Mouse (Mus musculus) MEL (cell line): ENCODE results near the gene Gm26566. TPM values are rescaled to one million over a fixed set of nuclear protein-coding genes. Genes with fewer than 3 reads are reported as not detected.
A peak's percentile ranks its signal among the peaks of the same experiment; 100 is the strongest.

Experiments
- DNase-seq: peaks from one replicate; pipeline ENCODE4 v3.0.0; 2011; ENCODE audit warnings: low read depth, low spot score
- H3K27ac ChIP-seq: 2 replicates; pipeline ENCODE4 v1.5.1; 2012; ENCODE audit warnings: low read depth, mild to moderate bottlenecking, control low read depth, low read length, moderate library complexity; ENCODE audit not compliant: control insufficient read depth
- H3K27me3 ChIP-seq, 2 experiments: fragments of 150-350 bp in 1 of 2; sonication (generic) in 1 of 2; 2 replicates each; pipeline ENCODE4 v1.6.1; 2012; ENCODE audit warnings: low read length in 2 of 2, mild to moderate bottlenecking in 2 of 2, improper control_type of control experiment in 1 of 2, moderate library complexity in 1 of 2; ENCODE audit not compliant: insufficient read depth in 2 of 2, control insufficient read depth in 1 of 2
- H3K36me3 ChIP-seq, 2 experiments: 2 replicates each; pipeline ENCODE4 v1.6.1; 2012 to 2014; ENCODE audit warnings: low read length in 2 of 2, improper control_type of control experiment in 1 of 2, inconsistent platforms in 1 of 2, mild to moderate bottlenecking in 1 of 2; ENCODE audit not compliant: insufficient read depth in 2 of 2, control insufficient read depth in 1 of 2
- H3K4me1 ChIP-seq, 2 experiments: fragments of 150-350 bp in 1 of 2; sonication (generic) in 1 of 2; 2 replicates each; pipeline ENCODE4 v1.6.1; 2012; ENCODE audit warnings: low read length in 2 of 2, improper control_type of control experiment in 1 of 2, mild to moderate bottlenecking in 1 of 2; ENCODE audit not compliant: insufficient read depth in 2 of 2, control insufficient read depth in 1 of 2
- H3K4me3 ChIP-seq, 2 experiments: fragments of 150-350 bp in 1 of 2; sonication (generic) in 1 of 2; 2 replicates each; pipeline ENCODE4 v1.5.1; 2012; ENCODE audit warnings: low read depth in 2 of 2, low read length in 2 of 2, mild to moderate bottlenecking in 2 of 2, moderate library complexity in 2 of 2, control low read depth in 1 of 2, improper control_type of control experiment in 1 of 2; ENCODE audit not compliant: control insufficient read depth in 1 of 2, insufficient read depth in 1 of 2
- H3K79me2 ChIP-seq: 2 replicates; pipeline ENCODE4 v1.6.1; 2012; ENCODE audit warnings: mild to moderate bottlenecking, low read length, moderate library complexity; ENCODE audit not compliant: control insufficient read depth, poor library complexity, insufficient read depth
- H3K9ac ChIP-seq: 2 replicates; pipeline ENCODE4 v1.6.1; 2012; ENCODE audit warnings: low read depth, mild to moderate bottlenecking, control low read depth, low read length, moderate library complexity; ENCODE audit not compliant: control insufficient read depth, poor library complexity, severe bottlenecking
- H3K9me3 ChIP-seq: fragments of 150-350 bp; sonication (generic); replicated peaks from 2 replicates; pipeline ENCODE4 v1.6.1; 2012; ENCODE audit warnings: mild to moderate bottlenecking, low read length, improper control_type of control experiment, moderate library complexity; ENCODE audit not compliant: insufficient read depth
- CHD1 ChIP-seq: IDR thresholded peaks from 2 replicates; pipeline ENCODE4 v1.6.1; 2012; ENCODE audit warnings: low read depth, mild to moderate bottlenecking, inconsistent platforms, low read length, improper control_type of control experiment
- CHD2 ChIP-seq: IDR thresholded peaks from 2 replicates; pipeline ENCODE4 v1.6.1; 2011; ENCODE audit warnings: low read length, improper control_type of control experiment
- CTCF ChIP-seq, 3 experiments: IDR thresholded peaks in 2 of 3; conservative IDR thresholded peaks in 1 of 3; 2 replicates each; pipeline ENCODE4 v1.5.1; 2011 to 2012; ENCODE audit warnings: low read length in 3 of 3, low read depth in 2 of 3, mild to moderate bottlenecking in 2 of 3, improper control_type of control experiment in 1 of 3, inconsistent platforms in 1 of 3, mixed read lengths in 1 of 3, moderate library complexity in 1 of 3; ENCODE audit not compliant: control insufficient read depth in 1 of 3, insufficient read depth in 1 of 3, poor library complexity in 1 of 3, severe bottlenecking in 1 of 3
- ELF1 ChIP-seq: IDR thresholded peaks from 2 replicates; pipeline ENCODE4 v1.6.1; 2014; ENCODE audit warnings: low read depth, mild to moderate bottlenecking, inconsistent platforms, low read length, improper control_type of control experiment, moderate library complexity
- EP300 ChIP-seq, 2 experiments: IDR thresholded peaks; 2 replicates each; pipeline ENCODE4 v1.6.1; 2011; ENCODE audit warnings: improper control_type of control experiment in 2 of 2, low read length in 2 of 2, low read depth in 1 of 2, mild to moderate bottlenecking in 1 of 2
- GABPA ChIP-seq: IDR thresholded peaks from 2 replicates; pipeline ENCODE4 v1.6.1; 2012; ENCODE audit warnings: low read depth, mild to moderate bottlenecking, inconsistent platforms, low read length, improper control_type of control experiment, moderate library complexity
- GATA1 ChIP-seq: IDR thresholded peaks from 2 replicates; pipeline ENCODE4 v1.6.1; 2011; ENCODE audit warnings: low read depth, low read length, improper control_type of control experiment
- HCFC1 ChIP-seq: IDR thresholded peaks from 2 replicates; pipeline ENCODE4 v1.6.1; 2012; ENCODE audit warnings: low read depth, mild to moderate bottlenecking, inconsistent platforms, low read length, improper control_type of control experiment, moderate library complexity
- KAT2A ChIP-seq: conservative IDR thresholded peaks from 2 replicates; pipeline ENCODE4 v1.6.1; 2012; ENCODE audit warnings: low read depth, low read length, improper control_type of control experiment, inconsistent platforms
- MAFK ChIP-seq: IDR thresholded peaks from 2 replicates; pipeline ENCODE4 v1.6.1; 2011; ENCODE audit warnings: low read depth, mild to moderate bottlenecking, low read length, improper control_type of control experiment, borderline replicate concordance
- MAX ChIP-seq: IDR thresholded peaks from 2 replicates; pipeline ENCODE4 v1.6.1; 2011; ENCODE audit warnings: low read length, improper control_type of control experiment
- MAZ ChIP-seq: IDR thresholded peaks from 2 replicates; pipeline ENCODE4 v1.6.1; 2012; ENCODE audit warnings: low read depth, mild to moderate bottlenecking, inconsistent platforms, low read length, improper control_type of control experiment
- MEF2A ChIP-seq: IDR thresholded peaks from 2 replicates; pipeline ENCODE4 v1.6.1; 2014; ENCODE audit warnings: low read depth, mild to moderate bottlenecking, inconsistent platforms, low read length, improper control_type of control experiment; ENCODE audit not compliant: poor library complexity, insufficient replicate concordance, severe bottlenecking; ENCODE audit errors: extremely low read depth
- MYC ChIP-seq: IDR thresholded peaks from 2 replicates; pipeline ENCODE4 v1.6.1; 2011; ENCODE audit warnings: low read depth, mild to moderate bottlenecking, low read length, improper control_type of control experiment, moderate library complexity
- NELFE ChIP-seq: IDR thresholded peaks from 2 replicates; pipeline ENCODE4 v1.6.1; 2011; ENCODE audit warnings: low read depth, low read length, improper control_type of control experiment
- NRF1 ChIP-seq: IDR thresholded peaks from 2 replicates; pipeline ENCODE4 v1.6.1; 2014; ENCODE audit warnings: low read depth, mild to moderate bottlenecking, inconsistent platforms, low read length, improper control_type of control experiment, moderate library complexity; ENCODE audit not compliant: poor library complexity, insufficient read depth, severe bottlenecking
- POLR2A ChIP-seq, 2 experiments: IDR thresholded peaks; 2 replicates each; pipeline ENCODE4 v1.6.1; 2011 to 2012; ENCODE audit warnings: low read length in 2 of 2, mild to moderate bottlenecking in 2 of 2, control low read depth in 1 of 2, improper control_type of control experiment in 1 of 2, low read depth in 1 of 2, moderate library complexity in 1 of 2; ENCODE audit not compliant: control insufficient read depth in 1 of 2, insufficient read depth in 1 of 2, poor library complexity in 1 of 2
- POLR2AphosphoS2 ChIP-seq: IDR thresholded peaks from 2 replicates; pipeline ENCODE4 v1.6.1; 2011; ENCODE audit warnings: low read length, improper control_type of control experiment
- POLR2AphosphoS5 ChIP-seq: IDR thresholded peaks from 2 replicates; pipeline ENCODE4 v1.6.1; 2012; ENCODE audit warnings: low read depth, borderline replicate concordance, mild to moderate bottlenecking, inconsistent platforms, low read length, moderate library complexity, mixed read lengths
- RCOR1 ChIP-seq: IDR thresholded peaks from 2 replicates; pipeline ENCODE4 v1.6.1; 2012; ENCODE audit warnings: low read depth, mild to moderate bottlenecking, inconsistent platforms, low read length, improper control_type of control experiment
- SIN3A ChIP-seq: IDR thresholded peaks from 2 replicates; pipeline ENCODE4 v1.6.1; 2012; ENCODE audit warnings: low read length, improper control_type of control experiment, inconsistent platforms
- SMC3 ChIP-seq: IDR thresholded peaks from 2 replicates; pipeline ENCODE4 v1.6.1; 2011; ENCODE audit warnings: low read depth, low read length, improper control_type of control experiment
- TAL1 ChIP-seq: IDR thresholded peaks from 2 replicates; pipeline ENCODE4 v1.6.1; 2012; ENCODE audit warnings: mild to moderate bottlenecking, inconsistent platforms, low read length, moderate library complexity, mixed read lengths
- TBP ChIP-seq: IDR thresholded peaks from 2 replicates; pipeline ENCODE4 v1.8.0; 2011; ENCODE audit warnings: low read depth, low read length, improper control_type of control experiment
- TCF12 ChIP-seq: IDR thresholded peaks from 2 replicates; pipeline ENCODE4 v1.6.1; 2014; ENCODE audit warnings: low read depth, mild to moderate bottlenecking, inconsistent platforms, low read length, improper control_type of control experiment, moderate library complexity
- UBTF ChIP-seq: IDR thresholded peaks from 2 replicates; pipeline ENCODE4 v1.6.1; 2012; ENCODE audit warnings: low read depth, mild to moderate bottlenecking, inconsistent platforms, low read length, improper control_type of control experiment, moderate library complexity, borderline replicate concordance; ENCODE audit not compliant: insufficient read depth
- USF1 ChIP-seq: IDR thresholded peaks from 2 replicates; pipeline ENCODE4 v1.6.1; 2014; ENCODE audit warnings: low read depth, mild to moderate bottlenecking, inconsistent platforms, low read length, improper control_type of control experiment, moderate library complexity
- ZC3H11A ChIP-seq: IDR thresholded peaks from 2 replicates; pipeline ENCODE4 v1.6.1; 2012; ENCODE audit warnings: low read depth, mild to moderate bottlenecking, inconsistent platforms, low read length, improper control_type of control experiment
- ZKSCAN1 ChIP-seq: IDR thresholded peaks from 2 replicates; pipeline ENCODE4 v1.6.1; 2012; ENCODE audit warnings: low read depth, mild to moderate bottlenecking, inconsistent platforms, low read length, improper control_type of control experiment, moderate library complexity
- ZMIZ1 ChIP-seq: IDR thresholded peaks from 2 replicates; pipeline ENCODE4 v1.6.1; 2012; ENCODE audit warnings: low read depth, mild to moderate bottlenecking, inconsistent platforms, low read length, improper control_type of control experiment, moderate library complexity
- polyA plus RNA-seq, 2 experiments: library from polyadenylated mRNA; stranded (reverse) in 1 of 2; unstranded in 1 of 2; fragments of >175 nt in 1 of 2; fragments of >200 nt in 1 of 2; gene quantifications; 2 replicates each; pipeline versions ENCODE4 v1.2.1 to v1.2.4; 2012; ENCODE audit warnings: low replicate concordance in 2 of 2, low read depth in 1 of 2; ENCODE audit not compliant: insufficient read length in 2 of 2, insufficient read depth in 1 of 2, missing spikeins in 1 of 2
- total RNA-seq: library from RNA; depleted of rRNA; stranded (reverse); fragments of 300-350 nt; gene quantifications from 2 replicates; pipeline ENCODE4 v1.2.3, GENCODE M21; 2012

Gene Gm26566
- total and polyA plus RNA-seq, 3 experiments, result 0.40 to 9.8 TPM; not detected in 1

GRCm38 (mm10) chr4:88726727-88727126 is 5.1 kb downstream of the Gm26566 start:
- Histone ChIP-seq H3K4me1 (peaks cover 0 to 3% of the 10 kb centered on the region in 2 experiments; a peak in 1 of 4 replicates), H3K27ac (peak overlapping the region; percentile 4), H3K79me2 (peaks cover 5% of the 10 kb centered on the region), H3K4me3 (peak overlapping the region; percentile 38 to 50), H3K27me3 (no peaks in the 10 kb centered on the region; a peak in 1 of 4 replicates), H3K9me3 (no peaks in the 10 kb centered on the region), H3K9ac (peak overlapping the region; percentile 35), H3K36me3 (peaks cover 0 to 3% of the 10 kb centered on the region in 2 experiments; a peak in 2 of 4 replicates)
- DNase-seq, result peak; percentile 52
- TF ChIP-seq ELF1 (0 out of 2 replicates have a peak, but pooled peaks have one; percentile 34), SIN3A (0 out of 2 replicates have a peak, but pooled peaks have one; percentile 37), USF1 (peak; percentile 8; the same call in 1 of the 2 replicates), RCOR1 (no peak), EP300 (IDR thresholded peaks at IDR 0.05; ENCODE audit: low read depth in 1 of 2, low read length in 2 of 2) (peak in 1 of 2 experiments; percentile 43; a peak in 1 of 4 replicates), MAX (peak; percentile 57), TAL1 (peak; percentile 36; the same call in 1 of the 2 replicates), KAT2A (no peak), TCF12 (peak; percentile 40; the same call in 1 of the 2 replicates)

- H3K79me2 ChIP-seq, result no peaks in the 10 kb centered on the region
- no peaks in the 10 kb centered on the region; a peak in 1 of 4 replicates for H3K27me3 ChIP-seq
- peaks cover 0 to 3% of the 10 kb centered on the region in 2 experiments; a peak in 2 of 4 replicates for H3K36me3 ChIP-seq
- peaks cover 0 to 3% of the 10 kb centered on the region in 2 experiments; a peak in 1 of 4 replicates for H3K4me1 ChIP-seq
- no peaks in the 10 kb centered on the region for H3K9me3 ChIP-seq
- H3K27ac ChIP-seq, result no peak overlapping the region; the same call in 1 of the 2 replicates
- peak; percentile 73 for DNase-seq
- peak overlapping the region; percentile 38 to 50 for H3K4me3 ChIP-seq
- H3K9ac ChIP-seq, result peak overlapping the region; percentile 35
- TF ChIP-seq GATA1, result no peak
- TF ChIP-seq MAFK, result no peak
- TF ChIP-seq NRF1, result no peak
- no peak for TF ChIP-seq GABPA
- no peak for TF ChIP-seq ELF1
- no peak for TF ChIP-seq ZKSCAN1
- no peak for TF ChIP-seq CHD1
- TF ChIP-seq MAZ, result no peak
- TF ChIP-seq SIN3A, result 0 out of 2 replicates have a peak, but pooled peaks have one; percentile 29
- no peak for TF ChIP-seq POLR2AphosphoS5
- TF ChIP-seq TBP, result no peak
- TF ChIP-seq RCOR1, result no peak
- no peak for TF ChIP-seq POLR2AphosphoS2
- peak; percentile 62 for TF ChIP-seq SMC3
- TF ChIP-seq HCFC1, result no peak
- TF ChIP-seq ZC3H11A, result peak; percentile 6; the same call in 1 of the 2 replicates
- no peak for TF ChIP-seq TAL1
- TF ChIP-seq USF1, result no peak
- TF ChIP-seq POLR2A (IDR thresholded peaks at IDR 0.05; ENCODE audit: control insufficient read depth in 1 of 2, insufficient read depth in 1 of 2, low read depth in 1 of 2, low read length in 2 of 2, poor library complexity in 1 of 2), result no peak
- peak; percentile 53 to 63 (median 60) for TF ChIP-seq CTCF (IDR thresholded peaks at IDR 0.05 in 2 of 3, conservative IDR thresholded peaks at IDR 0.05 in 1 of 3; ENCODE audit: control insufficient read depth in 1 of 3, insufficient read depth in 1 of 3, low read depth in 2 of 3, low read length in 3 of 3, poor library complexity in 1 of 3, severe bottlenecking in 1 of 3)
- TF ChIP-seq NELFE, result no peak
- TF ChIP-seq CHD2, result no peak
- TF ChIP-seq UBTF, result no peak
- TF ChIP-seq MAX, result no peak
- no peak for TF ChIP-seq MEF2A
- no peak for TF ChIP-seq MYC
- TF ChIP-seq KAT2A, result no peak
- TF ChIP-seq ZMIZ1, result no peak
These were observed 5.7 kb downstream of the Gm26566 start for GRCm38 (mm10) chr4:88727324-88727723.
